In the genomic region with DNA sequence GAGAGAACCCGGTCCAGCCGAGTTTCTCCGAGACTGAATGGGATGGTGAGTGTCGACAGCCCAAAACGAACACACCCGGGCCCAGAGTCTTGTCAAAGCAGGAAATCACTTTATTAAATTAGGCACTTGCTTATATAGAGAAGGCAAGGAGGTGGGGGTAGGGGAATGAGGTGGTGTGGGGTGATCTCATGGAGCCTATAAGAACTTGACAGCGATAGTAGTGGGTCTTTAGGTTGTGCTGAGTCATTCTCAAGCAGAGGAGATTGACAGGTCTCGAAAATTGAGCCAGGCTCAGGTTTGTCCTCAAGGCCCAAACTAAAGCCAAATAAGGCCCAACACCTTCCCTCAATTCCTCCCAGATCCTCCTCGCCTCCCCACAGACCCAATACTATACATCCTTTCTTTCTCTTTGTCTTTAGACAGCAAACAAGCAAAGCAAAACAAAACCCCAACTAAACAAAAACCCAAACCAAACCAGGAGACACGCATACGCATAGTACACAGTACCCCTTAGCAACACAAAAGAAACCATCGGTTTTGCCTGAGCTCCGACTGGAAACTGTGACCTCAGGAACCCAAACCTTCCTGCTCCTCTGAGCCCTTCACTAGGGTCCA, we compare ENCODE assay signal across 22 mouse cellular contexts. TPM values are rescaled to one million over a fixed set of nuclear protein-coding genes. Genes with fewer than 3 reads are reported as not detected.
DNase-seq lines count a peak whose midpoint lies in the region.
"Had no signal": no experiment of that assay in that cellular context is flagged by ENCODE, and none has a peak within 500 bp of the region (broad histone marks: within the 10 kb centered on the region; RNA-seq: fewer than 3 reads in every experiment).

No protein-coding gene starts in this region.

- H3K27ac ChIP-seq in macrophage, result peak overlapping the region; percentile 39; the same call in 1 of the 2 replicates
- H3K27ac ChIP-seq: embryonic facial prominence, embryonic 13.5 days; forebrain, embryonic 12.5 days; hindbrain, embryonic 13.5 days; hindbrain, postnatal 0 days had no signal

- DNase-seq in 416B (ENCODE audit: low read depth) (peak; percentile 19), ES-CJ7 (ENCODE audit: low read depth, low spot score) (peak; percentile 70), NIH3T3 (ENCODE audit: low read depth) (peak; percentile 46)
- no peak for DNase-seq in kidney, adult 8-10 months
- no peak for DNase-seq in right cerebral cortex, adult 2 months (ENCODE audit: low spot score in 2 of 2)
- no peak for DNase-seq in ovary, postnatal 14 days (ENCODE audit: low spot score)
- DNase-seq: adrenal gland, postnatal 10 days; cerebellum, adult 18-20 months; cerebellum, adult 9-11 months; cerebellum, postnatal 36 days; gastrocnemius, postnatal 14 days; heart, postnatal 10 days; heart, postnatal 4 days; kidney, adult 11 months had no signal

- no peaks in the 10 kb centered on the region for H3K79me2 ChIP-seq in macrophage (ENCODE audit: inconsistent target)

- H3K4me3 ChIP-seq in macrophage (ENCODE audit: inconsistent target), result no peak overlapping the region
- H3K4me3 ChIP-seq: embryonic facial prominence, embryonic 13.5 days; forebrain, embryonic 12.5 days; hindbrain, embryonic 13.5 days had no signal

- 96% methylated on average over 13 of the region's 13 CpGs for WGBS in macrophage (ENCODE audit: missing documents)

- peaks cover 26% of the 10 kb centered on the region; the same call in 1 of the 2 replicates for H3K36me3 ChIP-seq in macrophage (ENCODE audit: inconsistent target)
- H3K36me3 ChIP-seq: forebrain, embryonic 12.5 days; hindbrain, embryonic 13.5 days had no signal

RNA-seq across cellular contexts. Expression of gene Akr1b7, which starts 12.4 kb away (rescaled TPM):
- 1 to 10 TPM in 1 of 26 experiments, under 1 TPM in 4, not detected in 21; 0.55 to 1.7 (median 0.65) TPM for total RNA-seq in macrophage (2018; cell fraction: chromatin; rRNA removed)
- total RNA-seq in macrophage (2018; cell fraction: cytosol; rRNA removed), result under 1 TPM in 3 of 26 experiments, not detected in 23; 0.09 to 0.13 (median 0.11) TPM
- under 1 TPM in 1 of 26 experiments, not detected in 25; 0.56 TPM for total RNA-seq in macrophage (2018; cell fraction: nucleus; rRNA removed)
- not detected in 3 replicates for polyA plus RNA-seq in macrophage (2018)
- total RNA-seq: G1E; gastrocnemius, postnatal 14 days; granulocyte monocyte progenitor cell, adult 5-6 weeks; heart, postnatal 10 days; heart, postnatal 4 days; hindbrain, postnatal 0 days had no signal
- polyA plus RNA-seq: embryonic facial prominence, embryonic 13.5 days; forebrain, embryonic 12.5 days; forebrain, embryonic 16.5 days; G1E; hindbrain, embryonic 13.5 days; hindbrain, postnatal 0 days had no signal

RNA-seq across cellular contexts. Expression of gene Akr1b10, which starts 15.7 kb away (rescaled TPM):
- total RNA-seq in macrophage (2018; cell fraction: chromatin; rRNA removed), result 100 to 1,000 TPM in 15 of 26 experiments, 10 to 100 TPM in 11; 16.8 to 261 (median 111) TPM
- total RNA-seq in macrophage (2018; cell fraction: cytosol; rRNA removed), result 10 to 100 TPM; 24.6 to 54.0 (median 39.4) TPM
- 100 to 1,000 TPM in 7 of 26 experiments, 10 to 100 TPM in 19; 14.3 to 142 (median 64.9) TPM for total RNA-seq in macrophage (2018; cell fraction: nucleus; rRNA removed)
- 47.7 to 57.8 TPM (median 55.7 TPM) in 3 replicates for polyA plus RNA-seq in macrophage (2018)

RNA-seq across cellular contexts. Expression of gene Akr1b8, which starts 45.8 kb away (rescaled TPM):
- 10 to 100 TPM in 2 of 26 experiments, 1 to 10 TPM in 18, under 1 TPM in 3, not detected in 3; 0.59 to 14.6 (median 2.0) TPM for total RNA-seq in macrophage (2018; cell fraction: chromatin; rRNA removed)
- total RNA-seq in macrophage (2018; cell fraction: cytosol; rRNA removed), result 10 to 100 TPM in 13 of 26 experiments, 1 to 10 TPM in 13; 2.4 to 21.6 (median 10.9) TPM
- total RNA-seq in macrophage (2018; cell fraction: nucleus; rRNA removed), result 10 to 100 TPM in 1 of 26 experiments, 1 to 10 TPM in 20, under 1 TPM in 5; 0.44 to 20.7 (median 2.7) TPM
- polyA plus RNA-seq in macrophage (2018), result 17.3 to 79.9 TPM (median 28.5 TPM) in 3 replicates
- total RNA-seq: granulocyte monocyte progenitor cell, adult 5-6 weeks had no signal

Comparison
In these comparisons a context has a peak if more than half of its experiments do, and no peak if none do; other contexts are left out.
1. DNase-seq: peak in 416B (single experiment), ES-CJ7 (single experiment) and NIH3T3 (single experiment); none in kidney, adult 8-10 months (0 of 2), right cerebral cortex, adult 2 months (0 of 2) and ovary, postnatal 14 days (single experiment).